Mouse (Mus musculus) spleen, adult 2 months (tissue): ENCODE measurements around the gene BC055324.

Experiments
- CTCF ChIP-seq: fragments of 200-500 bp; IDR thresholded peaks from 2 replicates; pipeline ENCODE4 v1.5.1; 2011; ENCODE audit warnings: mild to moderate bottlenecking, inconsistent platforms; ENCODE audit not compliant: insufficient read depth, insufficient read length, insufficient replicate concordance; ENCODE audit errors: extremely low read depth
- POLR2A ChIP-seq: fragments of 200-500 bp; IDR thresholded peaks from 2 replicates; pipeline ENCODE4 v1.6.1; 2011; ENCODE audit warnings: low read depth, low read length, inconsistent platforms

DNA sequence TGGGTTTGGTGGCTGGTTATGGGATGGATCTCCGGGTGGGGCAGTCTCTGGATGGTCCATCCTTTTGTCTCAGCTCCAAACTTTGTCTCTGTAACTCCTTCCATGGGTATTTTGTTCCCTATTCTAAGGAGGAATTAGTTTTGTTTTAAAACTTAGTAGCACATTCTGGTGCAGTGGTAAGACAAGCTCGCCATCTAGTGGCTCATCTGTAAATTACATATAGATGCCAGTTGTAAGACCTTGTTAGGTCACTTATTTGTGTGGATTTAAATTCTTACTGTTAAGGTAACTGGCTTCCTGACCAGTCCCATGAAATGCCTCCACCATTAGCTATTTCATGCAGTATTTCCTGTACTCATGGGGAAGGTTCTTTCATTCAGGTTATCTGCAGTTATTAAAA lies 84.3 kb downstream of the BC055324 start:
- TF ChIP-seq CTCF = no peak
- no peak for TF ChIP-seq POLR2A
